Mouse (Mus musculus): ENCODE data around the gene Snx15.

- TF ChIP-seq POLR2A (IDR thresholded peaks at IDR 0.05; ENCODE audit: insufficient read length, low read depth) (no peak), POLR2AphosphoS2 (IDR thresholded peaks at IDR 0.05; ENCODE audit: insufficient read length, low read depth) (no peak), USF1 (IDR thresholded peaks at IDR 0.05; ENCODE audit: low read depth) (no peak), E2F4 (IDR thresholded peaks at IDR 0.05; ENCODE audit: insufficient read depth) (no peak), MYOD1 (IDR thresholded peaks at IDR 0.05; ENCODE audit: control insufficient read depth in 1 of 3, insufficient read length in 2 of 3, low read depth in 2 of 3) (no peak), CEBPB (IDR thresholded peaks at IDR 0.05; ENCODE audit: insufficient read depth, poor library complexity, severe bottlenecking) (no peak), MAX (IDR thresholded peaks at IDR 0.05; ENCODE audit: low read depth) (no peak), SRF (IDR thresholded peaks at IDR 0.05; ENCODE audit: control insufficient read depth, insufficient read length, low read depth) (no peak), REST (IDR thresholded peaks at IDR 0.05; ENCODE audit: insufficient read depth, insufficient read length) (no peak), TCF12 (IDR thresholded peaks at IDR 0.05; ENCODE audit: insufficient read depth, poor library complexity, severe bottlenecking) (no peak)
These were observed 38.6 kb upstream of the Snx15 start for GRCm38 (mm10) chr19:6166750-6167149.
